Mouse (Mus musculus): ENCODE data around the gene Pif1.

- TF ChIP-seq POLR2AphosphoS2 (IDR thresholded peaks at IDR 0.05; ENCODE audit: low read length) = no peak
- TF ChIP-seq JUND (IDR thresholded peaks at IDR 0.05; ENCODE audit: low read depth, low read length) = no peak
- no peak for TF ChIP-seq ZMIZ1 (IDR thresholded peaks at IDR 0.05; ENCODE audit: low read depth, low read length)
- no peak for TF ChIP-seq USF2 (IDR thresholded peaks at IDR 0.05; ENCODE audit: borderline replicate concordance in 1 of 2, insufficient read depth in 1 of 2, low read depth in 1 of 2, low read length in 2 of 2)
- TF ChIP-seq CTCF (IDR thresholded peaks at IDR 0.05 in 2 of 3, conservative IDR thresholded peaks at IDR 0.05 in 1 of 3; ENCODE audit: control insufficient read depth in 1 of 3, insufficient read depth in 1 of 3, low read depth in 2 of 3, low read length in 3 of 3, poor library complexity in 1 of 3, severe bottlenecking in 1 of 3) = no peak
- no peak for TF ChIP-seq UBTF (IDR thresholded peaks at IDR 0.05; ENCODE audit: borderline replicate concordance, insufficient read depth, low read depth, low read length)
- no peak for TF ChIP-seq MEF2A (IDR thresholded peaks at IDR 0.05; ENCODE audit: extremely low read depth, insufficient replicate concordance, low read depth, low read length, poor library complexity, severe bottlenecking)
Measured at GRCm38 (mm10) chr9:65613098-65613497, 26.1 kb downstream of the Pif1 start.

Measured in MEL (cell line).